Mouse (Mus musculus) embryonic facial prominence, embryonic 14.5 days (tissue): ENCODE data around the gene Dpf2. TPM values are rescaled to one million over a fixed set of nuclear protein-coding genes. Genes with fewer than 3 reads are reported as not detected.

Source experiments
- ATAC-seq: fragments of 200-750 bp; cut with Nextera tagmentation; 2 replicates; pipeline ENCODE4 v1.8.0; 2017; ENCODE audit warnings: low read depth, moderate number of reproducible peaks, moderate TSS enrichment
- DNase-seq: peaks from one replicate; pipeline ENCODE4 v3.0.0-alpha.2; 2015; ENCODE audit warnings: low spot score
- H3K27ac ChIP-seq: fragments of 300-500 bp; sonication (generic); replicated peaks from 2 replicates; pipeline ENCODE4 v1.5.1; 2014; ENCODE audit warnings: low read depth, mild to moderate bottlenecking, low read length, moderate library complexity
- H3K27me3 ChIP-seq: fragments of 300-500 bp; sonication (generic); replicated peaks from 2 replicates; pipeline ENCODE4 v1.6.1; 2014; ENCODE audit warnings: low read length; ENCODE audit not compliant: control insufficient read depth, insufficient read depth
- H3K36me3 ChIP-seq: fragments of 300-500 bp; sonication (generic); 2 replicates; pipeline ENCODE4 v1.6.1; 2014; ENCODE audit warnings: low read length, mixed read lengths; ENCODE audit not compliant: control insufficient read depth, insufficient read depth
- H3K4me1 ChIP-seq: fragments of 300-500 bp; sonication (generic); 2 replicates; pipeline ENCODE4 v1.6.1; 2014; ENCODE audit warnings: antibody characterized with exemption, low read length; ENCODE audit not compliant: control insufficient read depth, insufficient read depth
- H3K4me2 ChIP-seq: fragments of 300-500 bp; sonication (generic); 2 replicates; pipeline ENCODE4 v1.6.1; 2014; ENCODE audit warnings: low read depth, mild to moderate bottlenecking, low read length, moderate library complexity, mixed read lengths
- H3K4me3 ChIP-seq: fragments of 300-500 bp; sonication (generic); 2 replicates; pipeline ENCODE4 v1.5.1; 2014; ENCODE audit warnings: low read depth, mild to moderate bottlenecking, low read length
- H3K9ac ChIP-seq: fragments of 300-500 bp; sonication (generic); 2 replicates; pipeline ENCODE4 v1.6.1; 2014; ENCODE audit warnings: low read depth, mild to moderate bottlenecking, low read length, moderate library complexity, mixed read lengths
- H3K9me3 ChIP-seq: fragments of 300-500 bp; sonication (generic); 2 replicates; pipeline ENCODE4 v1.6.1; 2016; ENCODE audit warnings: low read length; ENCODE audit not compliant: control insufficient read depth
- WGBS: fragments of 180-500 bp; shearing (Covaris S2); extraction: QIAGEN DNeasy Blood & Tissue Kit; methylation state at CpG from one replicate; pipeline ENCODE4 v1.1.7; 2014; 5-methylcytosine and 5-hydroxymethylcytosine counted together
- polyA plus RNA-seq: library from polyadenylated mRNA; unstranded; fragments of >200 nt; fragmentation: Nextera tagmentation; extraction: Ambion mirVana; gene quantifications from 2 replicates; pipeline ENCODE4 v1.2.1, GENCODE M21; 2014

Gene Dpf2
- polyA plus RNA-seq, 1 experiment from 2014 or later, result 124 TPM

DNA sequence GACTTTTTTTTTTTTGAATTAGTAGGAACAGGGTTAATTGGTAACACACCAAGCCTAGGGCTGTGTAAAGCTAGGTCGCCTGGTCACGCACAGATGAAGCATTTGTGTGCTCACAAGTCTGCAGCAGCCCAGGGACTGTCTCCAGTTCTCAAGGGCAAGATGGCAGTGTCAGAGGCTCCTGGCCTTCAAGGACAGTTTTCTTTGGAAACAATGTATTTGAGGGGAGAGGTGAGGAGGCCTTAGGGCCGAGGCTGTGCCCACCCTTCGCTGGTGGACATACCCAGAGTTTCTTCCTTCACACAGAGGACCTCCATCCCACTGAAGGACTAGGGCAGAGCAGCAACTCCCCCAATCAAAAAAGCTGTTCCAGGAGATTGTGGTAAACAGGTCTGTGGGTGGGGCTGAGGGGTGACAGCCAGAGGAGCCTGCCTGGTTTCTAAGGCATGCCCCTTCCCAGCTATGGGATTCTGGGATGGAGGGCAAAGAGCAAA, 65.5 kb downstream of the Dpf2 start:
- Histone ChIP-seq H3K9ac (peak overlapping the region; percentile 54), H3K4me3 (0 out of 2 replicates have a peak overlapping the region, but pooled peaks have one; percentile 32), H3K4me2 (peak overlapping the region; percentile 57), H3K4me1 (peaks cover 64% of the 10 kb centered on the region), H3K27me3 (no peaks in the 10 kb centered on the region), H3K9me3 (no peaks in the 10 kb centered on the region), H3K36me3 (peaks cover 7% of the 10 kb centered on the region), H3K27ac (peak overlapping the region; percentile 96)
- WGBS, result 44% methylated on average over 4 of the region's 4 CpGs
- ATAC-seq (no peak), DNase-seq (no peak)

DNA sequence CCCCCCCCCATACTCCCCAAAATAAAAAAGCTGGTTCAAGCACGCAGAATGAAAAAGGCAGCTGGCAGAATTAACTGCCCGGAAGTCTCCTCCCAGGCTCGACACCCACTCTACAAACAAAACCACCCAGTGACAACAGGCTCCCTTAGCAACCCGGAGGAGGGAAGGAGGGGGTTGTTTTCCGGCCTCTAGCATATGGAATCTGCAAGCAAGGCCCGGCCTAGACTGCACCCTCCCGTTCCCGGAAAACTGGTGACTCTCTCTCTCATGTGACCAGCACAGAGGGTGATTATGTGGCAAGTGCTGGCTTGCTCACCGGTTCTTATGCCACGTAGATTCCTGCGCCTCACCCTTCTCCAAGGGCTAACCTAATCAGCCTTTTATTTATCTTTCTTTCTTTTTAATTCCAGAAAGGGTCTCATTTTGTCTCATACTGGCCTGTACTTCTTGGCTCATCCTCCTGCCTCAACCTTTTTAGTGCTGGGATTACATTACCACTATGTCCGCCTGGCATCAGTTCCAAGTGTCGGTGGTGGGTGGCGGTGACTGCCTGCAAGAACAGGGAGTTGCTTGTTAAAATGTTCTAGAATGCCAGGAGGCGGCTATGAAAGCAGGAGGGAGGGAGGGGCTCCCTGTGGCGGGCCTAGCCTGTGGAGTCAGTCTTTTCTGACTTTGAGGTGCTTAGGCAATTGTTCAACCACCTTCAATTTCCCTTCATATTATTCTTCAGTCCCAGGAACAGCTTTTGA, 66.1 kb downstream of the Dpf2 start:
- no peaks in the 10 kb centered on the region for H3K27me3 ChIP-seq
- 5% methylated on average over 16 of the region's 16 CpGs for WGBS
- H3K27ac ChIP-seq, result peak overlapping the region; percentile 96
- ATAC-seq (peak; percentile 87), DNase-seq (peak; percentile 97)
- H3K4me3 ChIP-seq, result peak overlapping the region; percentile 32
- H3K36me3 ChIP-seq, result peaks cover under 1% of the 10 kb centered on the region; the same call in 1 of the 2 replicates
- H3K9ac ChIP-seq, result peak overlapping the region; percentile 54
- peaks cover 65% of the 10 kb centered on the region for H3K4me1 ChIP-seq
- no peaks in the 10 kb centered on the region for H3K9me3 ChIP-seq
- peak overlapping the region; percentile 57 for H3K4me2 ChIP-seq

Other genes with a start within 250 kb of the Dpf2 start
- gene Sipa1, start 249.3 kb downstream of the Dpf2 start, polyA plus RNA-seq, result 24.4 and 26.6 TPM in 2 replicates
- 18.9 and 23.3 TPM in 2 replicates for gene Map3k11, start 224.3 kb downstream of the Dpf2 start, polyA plus RNA-seq
- gene Pcnx3, start 224.1 kb downstream of the Dpf2 start, polyA plus RNA-seq, result 24.1 and 32.1 TPM in 2 replicates
- gene Kcnk7, start 208.6 kb downstream of the Dpf2 start, polyA plus RNA-seq, result 0.34 and 1.7 TPM in 2 replicates
- gene Ehbp1l1, start 186.7 kb downstream of the Dpf2 start, polyA plus RNA-seq, result 34.2 and 43.4 TPM in 2 replicates
- gene Fam89b, start 183.4 kb downstream of the Dpf2 start, polyA plus RNA-seq, result 101 and 111 TPM in 2 replicates
- gene Ltbp3, start 172.1 kb downstream of the Dpf2 start, polyA plus RNA-seq, result 59.2 and 68.0 TPM in 2 replicates
- gene Scyl1, start 141.6 kb downstream of the Dpf2 start, polyA plus RNA-seq, result 78.3 and 79.8 TPM in 2 replicates
- 20.6 and 25.8 TPM in 2 replicates for gene Frmd8, start 37.7 kb downstream of the Dpf2 start, polyA plus RNA-seq
- 2.8 and 3.0 TPM in 2 replicates for gene Slc25a45, start 35.2 kb downstream of the Dpf2 start, polyA plus RNA-seq
- gene Tigd3, start 18.9 kb downstream of the Dpf2 start, polyA plus RNA-seq, result 1.4 and 2.0 TPM in 2 replicates
- 14.0 and 16.2 TPM in 2 replicates for gene Cdc42ep2, start 11.8 kb upstream of the Dpf2 start, polyA plus RNA-seq
- gene Pola2, start 51.2 kb upstream of the Dpf2 start, polyA plus RNA-seq, result 59.1 and 65.2 TPM in 2 replicates
- gene Slc22a20, start 73.1 kb upstream of the Dpf2 start, polyA plus RNA-seq, result not detected in 2 replicates
- gene Capn1, start 102.9 kb upstream of the Dpf2 start, polyA plus RNA-seq, result 16.8 and 19.0 TPM in 2 replicates
- 32.1 and 34.9 TPM in 2 replicates for gene Syvn1, start 133.6 kb upstream of the Dpf2 start, polyA plus RNA-seq
- 67.5 and 69.8 TPM in 2 replicates for gene Mrpl49, start 144.8 kb upstream of the Dpf2 start, polyA plus RNA-seq
- 870 and 937 TPM in 2 replicates for gene Fau, start 144.8 kb upstream of the Dpf2 start, polyA plus RNA-seq
- 33.1 and 33.6 TPM in 2 replicates for gene Znhit2, start 148.2 kb upstream of the Dpf2 start, polyA plus RNA-seq
- gene Tm7sf2, start 155.4 kb upstream of the Dpf2 start, polyA plus RNA-seq, result 19.5 and 21.7 TPM in 2 replicates
- 52.0 and 66.5 TPM in 2 replicates for gene Vps51, start 164.2 kb upstream of the Dpf2 start, polyA plus RNA-seq
- gene Tmem262, start 167.0 kb upstream of the Dpf2 start, polyA plus RNA-seq, result not detected in 2 replicates
- gene Gm28374, start 169.2 kb upstream of the Dpf2 start, polyA plus RNA-seq, result 0.28 and 0.67 TPM in 2 replicates
- gene Zfpl1, start 171.9 kb upstream of the Dpf2 start, polyA plus RNA-seq, result 66.2 and 81.8 TPM in 2 replicates
- 24.6 and 29.0 TPM in 2 replicates for gene Cdca5, start 172.0 kb upstream of the Dpf2 start, polyA plus RNA-seq
- gene AC131692.1, start 181.4 kb upstream of the Dpf2 start, polyA plus RNA-seq, result not detected in 2 replicates
- gene Naaladl1, start 192.8 kb upstream of the Dpf2 start, polyA plus RNA-seq, result 0.29 and 0.51 TPM in 2 replicates
- 46.3 and 46.6 TPM in 2 replicates for gene Sac3d1, start 205.6 kb upstream of the Dpf2 start, polyA plus RNA-seq
- 26.7 and 27.5 TPM in 2 replicates for gene Snx15, start 215.3 kb upstream of the Dpf2 start, polyA plus RNA-seq
- gene Batf2, start 228.0 kb upstream of the Dpf2 start, polyA plus RNA-seq, result 0.28 and 0.33 TPM in 2 replicates
- 73.4 and 80.6 TPM in 2 replicates for gene Arl2, start 228.5 kb upstream of the Dpf2 start, polyA plus RNA-seq